Mouse (Mus musculus): ENCODE measurements around the gene Gm3138. TPM values are rescaled to one million over a fixed set of nuclear protein-coding genes. Genes with fewer than 3 reads are reported as not detected.
"Not testable (repeated sequence)": the region's sequence is repeated elsewhere in the genome, so short reads cannot be mapped to it uniquely, and the experiment has no call there.

The Gm3138 gene
- total RNA-seq (2015; ENCODE audit: low replicate concordance): not detected in 2 replicates
- not detected in 2 replicates for total RNA-seq (2017; ENCODE audit: low replicate concordance)

- ATAC-seq (replicated peaks; ENCODE audit: low FRiP score, poor library complexity, severe bottlenecking): not testable (repeated sequence)
Observed at GRCm38 (mm10) chr14:4249331-4249730, at the start of gene Gm3138. Gene Gm3138 (plus strand): TSS chr14:4249631.

- not testable (repeated sequence) for ATAC-seq (replicated peaks; ENCODE audit: low FRiP score, poor library complexity, severe bottlenecking)
Observed at GRCm38 (mm10) chr14:4269238-4269950, 20.0 kb downstream of the Gm3138 start.

GRCm38 (mm10) chr14:4279828-4280227, 30.4 kb downstream of the Gm3138 start:
- ATAC-seq (replicated peaks; ENCODE audit: low FRiP score, poor library complexity, severe bottlenecking): not testable (repeated sequence)

Other genes starting within 250 kb of the Gm3138 start
- not detected in 2 replicates for gene Gm5796, start 225.7 kb upstream of the Gm3138 start, total RNA-seq (2015; ENCODE audit: low replicate concordance)
- gene Gm5796, start 225.7 kb upstream of the Gm3138 start, total RNA-seq (2017; ENCODE audit: low replicate concordance): not detected in 2 replicates
- not detected in 2 replicates for gene Gm3115, start 165.5 kb upstream of the Gm3138 start, total RNA-seq (2015; ENCODE audit: low replicate concordance)
- not detected in 2 replicates for gene Gm3115, start 165.5 kb upstream of the Gm3138 start, total RNA-seq (2017; ENCODE audit: low replicate concordance)
- gene Gm8108, start 139.1 kb upstream of the Gm3138 start, total RNA-seq (2015; ENCODE audit: low replicate concordance): not detected in 2 replicates
- gene Gm8108, start 139.1 kb upstream of the Gm3138 start, total RNA-seq (2017; ENCODE audit: low replicate concordance): not detected in 2 replicates
- gene Gm3127, start 84.6 kb upstream of the Gm3138 start, total RNA-seq (2015; ENCODE audit: low replicate concordance): not detected in 2 replicates
- not detected in 2 replicates for gene Gm3127, start 84.6 kb upstream of the Gm3138 start, total RNA-seq (2017; ENCODE audit: low replicate concordance)
- not detected in 2 replicates for gene Gm2974, start 67.1 kb upstream of the Gm3138 start, total RNA-seq (2015; ENCODE audit: low replicate concordance)
- gene Gm2974, start 67.1 kb upstream of the Gm3138 start, total RNA-seq (2017; ENCODE audit: low replicate concordance): not detected in 2 replicates
- not detected in 2 replicates for gene Gm3149, start 67.7 kb downstream of the Gm3138 start, total RNA-seq (2015; ENCODE audit: low replicate concordance)
- not detected in 2 replicates for gene Gm3149, start 67.7 kb downstream of the Gm3138 start, total RNA-seq (2017; ENCODE audit: low replicate concordance)
- gene 2610042L04Rik, start 85.1 kb downstream of the Gm3138 start, total RNA-seq (2015; ENCODE audit: low replicate concordance): not detected in 2 replicates
- gene 2610042L04Rik, start 85.1 kb downstream of the Gm3138 start, total RNA-seq (2017; ENCODE audit: low replicate concordance): not detected in 2 replicates
- not detected in 2 replicates for gene Gm3159, start 147.9 kb downstream of the Gm3138 start, total RNA-seq (2015; ENCODE audit: low replicate concordance)
- gene Gm3159, start 147.9 kb downstream of the Gm3138 start, total RNA-seq (2017; ENCODE audit: low replicate concordance): not detected in 2 replicates
- not detected in 2 replicates for gene Gm3164, start 165.8 kb downstream of the Gm3138 start, total RNA-seq (2015; ENCODE audit: low replicate concordance)
- gene Gm3164, start 165.8 kb downstream of the Gm3138 start, total RNA-seq (2017; ENCODE audit: low replicate concordance): not detected in 2 replicates
- gene Gm3173, start 181.4 kb downstream of the Gm3138 start, total RNA-seq (2015; ENCODE audit: low replicate concordance): not detected in 2 replicates
- not detected in 2 replicates for gene Gm3173, start 181.4 kb downstream of the Gm3138 start, total RNA-seq (2017; ENCODE audit: low replicate concordance)
- not detected in 2 replicates for gene Gm3182, start 232.1 kb downstream of the Gm3138 start, total RNA-seq (2015; ENCODE audit: low replicate concordance)
- not detected in 2 replicates for gene Gm3182, start 232.1 kb downstream of the Gm3138 start, total RNA-seq (2017; ENCODE audit: low replicate concordance)

Data from erythroid progenitor cell, adult 5-6 weeks (primary cell).